Mouse (Mus musculus): ENCODE results near the gene Vdac1.

DNA sequence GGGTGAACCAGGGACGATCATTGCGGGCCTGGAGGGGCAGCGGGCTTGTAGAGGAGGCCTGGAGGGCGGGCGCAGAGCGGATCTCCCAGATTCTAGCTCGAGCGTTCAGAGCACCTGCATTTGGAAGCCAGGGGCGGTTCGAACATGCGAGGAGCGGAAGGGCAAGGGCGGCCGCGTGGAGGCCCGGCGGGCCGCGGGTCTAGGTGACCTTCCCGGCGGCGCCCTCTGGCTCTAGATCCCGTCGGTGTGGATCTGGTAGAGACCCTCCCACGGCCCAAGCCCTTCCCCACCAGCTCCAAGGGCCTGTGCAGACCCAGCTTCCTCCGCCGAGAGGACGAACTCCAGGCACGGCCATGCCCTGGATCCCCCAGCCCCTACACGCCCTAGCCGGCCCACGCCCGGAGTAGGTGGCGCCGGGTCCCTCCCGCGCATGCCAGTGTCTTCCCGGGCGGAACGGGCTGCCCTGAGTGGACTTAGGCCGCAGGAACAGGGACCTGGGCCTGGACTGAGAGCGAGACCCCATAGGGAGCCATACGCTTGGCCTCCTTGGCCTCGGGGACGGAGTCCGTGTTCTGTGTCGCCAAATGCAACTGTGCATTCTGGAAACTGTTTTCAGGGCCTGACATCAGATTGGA lies 744 bp downstream of the Vdac1 start:
- TF ChIP-seq CTCF (IDR thresholded peaks at IDR 0.05; ENCODE audit: extremely low read depth, insufficient read length, insufficient replicate concordance, low read depth, low read length) = no peak
- TF ChIP-seq POLR2A (IDR thresholded peaks at IDR 0.05; ENCODE audit: low read depth, low read length) = peak; percentile 60; the same call in 1 of the 2 replicates
